Mouse (Mus musculus) embryonic fibroblast, embryonic 13.5 days (primary cell): ENCODE results near the gene Mtss1l.

Source experiments
- CTCF ChIP-seq: IDR thresholded peaks from 2 replicates; pipeline ENCODE4 v1.5.1; 2011; ENCODE audit warnings: mild to moderate bottlenecking, control low read depth, low read length, moderate library complexity, borderline replicate concordance; ENCODE audit not compliant: insufficient read depth
- POLR2A ChIP-seq: IDR thresholded peaks from 2 replicates; pipeline ENCODE4 v1.6.1; 2011; ENCODE audit warnings: low read depth, mild to moderate bottlenecking, control low read depth, low read length, moderate library complexity

DNA sequence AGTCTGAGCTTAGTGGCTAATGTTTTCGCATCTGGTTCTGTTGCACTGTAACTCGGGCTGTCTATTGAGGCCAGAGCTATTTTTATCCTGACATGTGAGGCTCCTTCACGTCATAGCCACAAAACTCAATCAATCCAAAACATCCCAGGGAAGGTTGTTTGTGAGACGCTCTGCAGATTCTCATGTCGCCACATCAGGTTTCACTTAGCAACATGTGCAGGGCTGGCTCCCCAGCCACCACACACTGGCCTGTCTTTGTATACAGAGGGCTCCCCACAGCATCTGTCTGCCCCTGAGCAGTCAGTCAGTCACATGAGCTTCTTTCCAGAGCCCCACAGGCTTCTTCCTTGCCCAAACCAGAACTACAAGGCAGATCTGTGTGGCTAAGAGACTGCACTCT is 44.6 kb upstream of the Mtss1l start:
- TF ChIP-seq CTCF (no peak), POLR2A (no peak)
